Mouse (Mus musculus) heart, embryonic 11.5 days (tissue): Measurements from ENCODE around the gene Gm20388. TPM values are rescaled to one million over a fixed set of nuclear protein-coding genes. Genes with fewer than 3 reads are reported as not detected.

Source experiments
- ATAC-seq: fragments of 200-750 bp; cut with Nextera tagmentation; replicated peaks from 2 replicates; pipeline ENCODE4 v1.8.0; 2017; ENCODE audit warnings: moderate library complexity; ENCODE audit not compliant: insufficient number of reproducible peaks, low FRiP score, low TSS enrichment
- H3K27ac ChIP-seq: fragments of 300-500 bp; sonication (generic); 2 replicates; pipeline ENCODE4 v1.5.1; 2014; ENCODE audit warnings: mild to moderate bottlenecking, low read depth, low read length
- H3K27me3 ChIP-seq: fragments of 300-500 bp; sonication (generic); 2 replicates; pipeline ENCODE4 v1.6.1; 2014; ENCODE audit warnings: mild to moderate bottlenecking, low read length, mixed read lengths; ENCODE audit not compliant: control insufficient read depth, insufficient read depth
- H3K36me3 ChIP-seq: fragments of 300-500 bp; sonication (generic); 2 replicates; pipeline ENCODE4 v1.6.1; 2014; ENCODE audit warnings: mild to moderate bottlenecking, low read length, moderate library complexity, mixed read lengths; ENCODE audit not compliant: control insufficient read depth, insufficient read depth
- H3K4me1 ChIP-seq: fragments of 300-500 bp; sonication (generic); 2 replicates; pipeline ENCODE4 v1.6.1; 2014; ENCODE audit warnings: low read length; ENCODE audit not compliant: control insufficient read depth, insufficient read depth
- H3K4me2 ChIP-seq: fragments of 300-500 bp; sonication (generic); 2 replicates; pipeline ENCODE4 v1.6.1; 2014; ENCODE audit warnings: mild to moderate bottlenecking, moderate library complexity
- H3K4me3 ChIP-seq: fragments of 300-500 bp; sonication (generic); 2 replicates; pipeline ENCODE4 v1.5.1; 2014; ENCODE audit warnings: low read depth, low read length
- H3K9ac ChIP-seq: fragments of 300-500 bp; sonication (generic); 2 replicates; pipeline ENCODE4 v1.6.1; 2014; ENCODE audit warnings: mild to moderate bottlenecking, low read depth, low read length, moderate library complexity
- H3K9me3 ChIP-seq: fragments of 300-500 bp; sonication (generic); replicated peaks from 2 replicates; pipeline ENCODE4 v1.6.1; 2016; ENCODE audit warnings: low read length; ENCODE audit not compliant: control insufficient read depth
- WGBS: fragments of 180-500 bp; shearing (Covaris S2); extraction: QIAGEN DNeasy Blood & Tissue Kit; methylation state at CpG from one replicate; pipeline ENCODE4 v1.1.7; 2014; ENCODE audit not compliant: insufficient replicate concordance; 5-methylcytosine and 5-hydroxymethylcytosine counted together
- polyA plus RNA-seq: library from polyadenylated mRNA; unstranded; fragments of >200 nt; fragmentation: Nextera tagmentation; extraction: Ambion mirVana; gene quantifications from 2 replicates; pipeline ENCODE4 v1.2.1, GENCODE M21; 2014

The Gm20388 gene
- polyA plus RNA-seq, 1 experiment from 2014 or later = 6.4 TPM

DNA sequence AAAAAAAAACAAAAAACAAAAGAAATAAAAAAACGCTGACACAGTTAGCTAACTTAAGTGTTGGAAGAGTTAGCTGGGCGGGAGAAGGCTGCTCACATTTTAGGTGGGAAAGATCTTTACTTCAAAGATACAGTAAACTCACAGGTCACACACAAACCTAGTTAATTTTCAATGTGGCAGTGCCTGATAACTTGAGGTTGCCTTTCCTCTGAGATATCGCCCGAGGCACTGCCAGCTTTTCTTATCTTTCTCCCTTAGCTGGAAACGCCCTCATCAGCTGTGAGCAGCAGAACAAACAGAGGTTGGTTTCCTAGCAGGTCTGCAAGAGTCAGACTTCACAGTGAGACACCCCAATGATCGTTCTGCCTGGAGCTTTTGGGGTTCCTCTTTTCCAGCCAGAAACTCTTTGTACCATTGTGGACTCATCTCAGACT lies 4078.0 kb downstream of the Gm20388 start:
- Histone ChIP-seq H3K27me3 (no peaks in the 10 kb centered on the region), H3K36me3 (no peaks in the 10 kb centered on the region), H3K9me3 (no peaks in the 10 kb centered on the region), H3K4me2 (peak overlapping the region; percentile 49), H3K4me1 (peaks cover 24% of the 10 kb centered on the region), H3K27ac (peak overlapping the region; percentile 93), H3K9ac (peak overlapping the region; percentile 4; the same call in 1 of the 2 replicates), H3K4me3 (no peak overlapping the region)
- 23% methylated on average over 6 of the region's 6 CpGs for WGBS
- peak; percentile 73 for ATAC-seq

DNA sequence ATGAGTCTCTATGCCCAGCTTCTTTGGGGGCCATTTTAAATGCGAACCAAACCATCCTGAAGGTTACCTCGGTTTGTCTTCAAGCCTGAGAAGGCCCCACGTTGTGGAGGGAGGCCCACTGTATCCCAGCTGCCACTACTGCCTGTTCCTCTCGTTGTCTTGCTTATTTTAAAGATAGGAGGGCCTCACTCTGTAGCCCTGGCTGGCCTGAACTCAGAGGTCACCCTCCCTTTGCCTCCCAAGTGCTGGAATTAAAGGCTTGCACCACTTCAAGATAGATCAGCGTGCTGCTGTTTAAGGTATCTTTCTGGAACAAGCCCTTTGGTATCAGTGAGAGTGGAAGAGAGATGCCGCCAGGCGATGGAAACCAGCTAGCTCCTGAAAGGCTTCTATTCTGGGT lies 4078.5 kb downstream of the Gm20388 start:
- no peak overlapping the region for H3K4me3 ChIP-seq
- peak overlapping the region; percentile 49 for H3K4me2 ChIP-seq

DNA sequence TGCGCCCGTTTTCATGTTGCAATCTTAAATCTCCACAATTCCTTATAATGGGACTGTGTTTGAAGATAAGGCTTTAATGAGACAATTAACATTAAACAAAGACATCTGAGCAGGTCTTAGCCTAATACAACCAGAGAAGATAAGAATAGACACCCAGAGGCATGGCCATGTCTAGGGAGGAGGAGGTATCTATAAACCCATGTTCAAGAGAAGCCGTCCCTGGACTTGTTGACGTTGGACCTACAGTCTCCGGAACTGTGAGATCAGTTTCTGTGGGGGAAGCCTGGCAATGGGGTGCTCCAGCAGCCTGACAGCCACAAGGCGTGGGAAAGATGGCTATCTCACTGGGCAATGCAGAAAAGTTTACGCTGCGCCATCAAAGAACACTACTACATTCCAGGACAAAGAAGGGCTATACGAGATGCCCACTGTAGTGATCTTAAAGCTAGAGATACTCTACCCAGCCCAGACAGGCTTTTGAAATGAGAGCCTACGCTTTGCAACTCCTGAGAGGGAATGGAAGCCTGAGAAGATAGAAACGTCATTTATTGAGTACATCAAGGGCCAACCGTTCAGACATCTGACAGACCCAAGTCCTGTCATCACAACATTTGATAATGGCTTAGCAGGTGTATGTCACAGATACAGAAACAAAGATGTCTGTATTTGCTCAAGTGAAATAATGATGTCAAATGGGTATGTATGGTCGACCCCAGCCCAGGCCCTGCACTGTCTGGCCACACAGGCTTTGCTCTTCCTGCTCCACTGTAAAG lies 4079.8 kb downstream of the Gm20388 start:
- no peaks in the 10 kb centered on the region for H3K27me3 ChIP-seq
- ATAC-seq = no peak
- H3K4me2 ChIP-seq = peak overlapping the region; percentile 30
- H3K4me1 ChIP-seq = peaks cover 24% of the 10 kb centered on the region
- H3K27ac ChIP-seq = peak overlapping the region; percentile 93
- WGBS = 44% methylated on average over 13 of the region's 13 CpGs
- no peak overlapping the region for H3K4me3 ChIP-seq
- no peaks in the 10 kb centered on the region for H3K9me3 ChIP-seq
- peak overlapping the region; percentile 17; the same call in 1 of the 2 replicates for H3K9ac ChIP-seq
- no peaks in the 10 kb centered on the region for H3K36me3 ChIP-seq

More for the DNA sequence above, 4078.5 kb downstream of the Gm20388 start:
- Histone ChIP-seq H3K9me3 (no peaks in the 10 kb centered on the region), H3K36me3 (no peaks in the 10 kb centered on the region), H3K9ac (peak overlapping the region; percentile 4; the same call in 1 of the 2 replicates), H3K4me1 (peaks cover 24% of the 10 kb centered on the region), H3K27me3 (no peaks in the 10 kb centered on the region), H3K27ac (peak overlapping the region; percentile 93)
- ATAC-seq = peak; percentile 66; the same call in 1 of the 2 replicates
- 26% methylated on average over 7 of the region's 7 CpGs for whole genome bisulfite sequencing

DNA sequence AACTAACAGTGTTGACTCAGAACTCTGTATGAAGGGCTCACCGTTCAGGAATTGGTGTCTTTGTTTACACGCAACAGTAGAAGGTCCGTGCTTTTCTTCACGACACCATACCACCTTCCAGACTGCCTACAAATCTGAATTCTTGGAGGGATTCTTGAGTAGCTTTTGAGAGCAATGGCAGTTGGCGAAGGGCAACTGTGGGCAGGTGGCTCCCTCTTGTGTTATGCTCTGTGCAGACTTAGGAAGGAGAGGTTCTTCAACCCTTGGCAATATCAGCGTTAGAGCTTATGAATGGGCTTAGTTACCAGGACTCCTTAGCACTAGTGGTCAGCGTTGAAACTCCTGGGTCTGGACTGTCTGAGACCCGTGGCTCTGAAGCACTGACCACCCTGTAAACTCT lies 4081.9 kb downstream of the Gm20388 start:
- no peaks in the 10 kb centered on the region for H3K27me3 ChIP-seq
- H3K4me1 ChIP-seq = peaks cover 24% of the 10 kb centered on the region
- H3K9me3 ChIP-seq = no peaks in the 10 kb centered on the region
- H3K9ac ChIP-seq = no peak overlapping the region
- 75% methylated on average over 8 of the region's 8 CpGs for WGBS
- H3K36me3 ChIP-seq = peaks cover 6% of the 10 kb centered on the region; the same call in 1 of the 2 replicates
- H3K27ac ChIP-seq = no peak overlapping the region
- ATAC-seq = no peak
- no peak overlapping the region for H3K4me3 ChIP-seq
- H3K4me2 ChIP-seq = no peak overlapping the region

DNA sequence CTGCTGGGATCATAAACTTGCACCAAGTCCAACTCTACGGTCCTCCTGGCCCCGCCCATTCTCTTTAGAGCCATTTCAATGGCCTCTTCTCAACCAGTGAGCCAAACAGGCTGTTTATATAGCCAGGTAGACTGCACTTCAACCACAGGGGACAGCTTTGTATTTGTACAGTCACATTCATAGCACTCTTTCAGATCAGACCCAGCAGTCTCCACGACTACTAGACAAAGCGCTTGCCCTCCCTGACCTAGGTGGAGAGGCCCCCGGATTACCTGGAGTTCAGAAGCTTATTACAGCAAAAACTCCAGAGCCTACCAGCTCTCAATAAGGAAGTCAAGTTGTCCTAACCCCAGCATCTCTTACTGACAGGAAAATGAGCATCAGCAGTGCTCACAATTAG lies 4083.0 kb downstream of the Gm20388 start:
- H3K9ac ChIP-seq = no peak overlapping the region
- 94% methylated on average over 5 of the region's 5 CpGs for WGBS

DNA sequence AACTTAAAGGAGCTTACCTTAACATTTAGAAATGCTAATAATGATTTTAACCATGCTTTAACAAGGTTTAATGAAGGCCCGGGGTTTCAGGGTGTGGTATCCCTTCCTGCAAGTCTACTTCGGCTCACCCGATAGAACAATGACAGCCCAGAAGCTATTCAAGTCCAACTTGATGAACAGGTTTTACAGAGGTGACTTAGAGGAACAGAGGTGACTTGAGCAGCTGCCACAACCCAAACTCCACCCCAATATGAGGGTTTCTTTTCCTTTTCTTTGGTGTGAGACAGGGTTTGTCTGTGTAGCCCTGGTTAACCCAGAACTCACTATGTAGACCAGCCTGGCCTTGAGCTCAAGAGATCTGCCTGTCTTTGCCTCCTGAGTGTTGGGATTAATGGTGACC lies 4083.4 kb downstream of the Gm20388 start:
- 87% methylated on average over 3 of the region's 3 CpGs for WGBS
- H3K36me3 ChIP-seq = peaks cover 6% of the 10 kb centered on the region; the same call in 1 of the 2 replicates
- no peak for ATAC-seq

More for the DNA sequence above, 4083.0 kb downstream of the Gm20388 start:
- no peak for ATAC-seq
- Histone ChIP-seq H3K36me3 (peaks cover 6% of the 10 kb centered on the region; the same call in 1 of the 2 replicates), H3K4me3 (no peak overlapping the region), H3K27ac (no peak overlapping the region), H3K9me3 (no peaks in the 10 kb centered on the region), H3K4me2 (no peak overlapping the region), H3K4me1 (peaks cover 23% of the 10 kb centered on the region), H3K27me3 (no peaks in the 10 kb centered on the region)

DNA sequence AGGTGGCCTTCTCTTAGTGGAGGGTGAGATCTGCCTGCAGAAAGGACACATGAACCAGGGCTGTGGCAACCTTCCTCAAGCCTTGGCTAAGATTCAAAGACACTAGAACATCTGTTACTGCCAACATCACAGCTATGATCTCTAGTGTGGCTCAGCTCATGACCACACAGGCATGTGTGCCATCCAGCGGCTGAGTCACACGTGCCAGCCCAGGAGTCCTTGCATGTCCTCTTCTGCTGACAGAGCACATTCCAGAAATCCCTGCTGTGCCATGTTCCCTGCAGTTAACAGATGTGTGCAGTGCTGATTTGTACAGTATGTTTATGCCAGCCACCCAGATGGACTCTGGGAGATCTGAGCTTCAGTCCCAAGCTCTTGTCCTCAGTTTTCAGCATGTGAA lies 4088.9 kb downstream of the Gm20388 start:
- no peaks in the 10 kb centered on the region for H3K9me3 ChIP-seq
- ATAC-seq = no peak
- H3K4me1 ChIP-seq = no peaks in the 10 kb centered on the region
- 98% methylated on average over 2 of the region's 2 CpGs for WGBS
- H3K4me3 ChIP-seq = no peak overlapping the region
- H3K9ac ChIP-seq = no peak overlapping the region
- H3K4me2 ChIP-seq = no peak overlapping the region
- no peak overlapping the region for H3K27ac ChIP-seq
- H3K27me3 ChIP-seq = no peaks in the 10 kb centered on the region
- H3K36me3 ChIP-seq = peaks cover 18% of the 10 kb centered on the region

More for the DNA sequence above, 4083.4 kb downstream of the Gm20388 start:
- Histone ChIP-seq H3K4me2 (no peak overlapping the region), H3K27ac (no peak overlapping the region), H3K9ac (no peak overlapping the region), H3K4me1 (peaks cover 19% of the 10 kb centered on the region), H3K4me3 (no peak overlapping the region), H3K9me3 (no peaks in the 10 kb centered on the region), H3K27me3 (no peaks in the 10 kb centered on the region)

DNA sequence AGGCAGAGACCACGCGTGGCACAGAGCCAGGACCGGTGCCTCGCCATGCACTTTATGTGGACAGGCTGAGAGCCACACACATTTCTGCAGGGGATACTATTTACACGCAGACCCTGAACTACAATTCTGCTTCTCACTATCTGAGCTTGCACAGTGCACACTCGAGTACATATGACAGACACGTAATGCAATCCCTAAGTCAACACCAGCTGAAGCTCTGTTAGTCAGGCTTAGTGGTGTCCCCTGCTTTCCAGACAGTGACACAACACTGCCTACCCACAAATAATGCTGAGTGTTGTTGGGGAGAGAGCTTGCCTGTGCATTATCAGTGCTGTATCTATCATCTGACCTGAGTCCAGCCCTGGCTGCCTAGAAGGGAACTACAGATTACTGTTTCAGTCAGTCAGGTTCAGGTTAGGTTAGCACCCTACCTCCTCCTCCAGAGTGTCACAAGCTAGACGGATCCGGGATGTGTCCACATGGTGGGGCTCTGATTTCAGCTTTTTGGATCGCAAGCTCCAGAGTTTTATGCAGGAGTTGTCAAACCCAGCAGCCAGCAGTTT lies 4092.0 kb downstream of the Gm20388 start:
- H3K9ac ChIP-seq = no peak overlapping the region
- no peak overlapping the region for H3K4me3 ChIP-seq
- no peaks in the 10 kb centered on the region for H3K4me1 ChIP-seq
- peaks cover 14% of the 10 kb centered on the region for H3K36me3 ChIP-seq
- no peak overlapping the region for H3K4me2 ChIP-seq
- H3K27ac ChIP-seq = no peak overlapping the region
- 85% methylated on average over 10 of the region's 10 CpGs for WGBS
- no peaks in the 10 kb centered on the region for H3K9me3 ChIP-seq
- no peak for ATAC-seq
- H3K27me3 ChIP-seq = no peaks in the 10 kb centered on the region
